In the genomic region with DNA sequence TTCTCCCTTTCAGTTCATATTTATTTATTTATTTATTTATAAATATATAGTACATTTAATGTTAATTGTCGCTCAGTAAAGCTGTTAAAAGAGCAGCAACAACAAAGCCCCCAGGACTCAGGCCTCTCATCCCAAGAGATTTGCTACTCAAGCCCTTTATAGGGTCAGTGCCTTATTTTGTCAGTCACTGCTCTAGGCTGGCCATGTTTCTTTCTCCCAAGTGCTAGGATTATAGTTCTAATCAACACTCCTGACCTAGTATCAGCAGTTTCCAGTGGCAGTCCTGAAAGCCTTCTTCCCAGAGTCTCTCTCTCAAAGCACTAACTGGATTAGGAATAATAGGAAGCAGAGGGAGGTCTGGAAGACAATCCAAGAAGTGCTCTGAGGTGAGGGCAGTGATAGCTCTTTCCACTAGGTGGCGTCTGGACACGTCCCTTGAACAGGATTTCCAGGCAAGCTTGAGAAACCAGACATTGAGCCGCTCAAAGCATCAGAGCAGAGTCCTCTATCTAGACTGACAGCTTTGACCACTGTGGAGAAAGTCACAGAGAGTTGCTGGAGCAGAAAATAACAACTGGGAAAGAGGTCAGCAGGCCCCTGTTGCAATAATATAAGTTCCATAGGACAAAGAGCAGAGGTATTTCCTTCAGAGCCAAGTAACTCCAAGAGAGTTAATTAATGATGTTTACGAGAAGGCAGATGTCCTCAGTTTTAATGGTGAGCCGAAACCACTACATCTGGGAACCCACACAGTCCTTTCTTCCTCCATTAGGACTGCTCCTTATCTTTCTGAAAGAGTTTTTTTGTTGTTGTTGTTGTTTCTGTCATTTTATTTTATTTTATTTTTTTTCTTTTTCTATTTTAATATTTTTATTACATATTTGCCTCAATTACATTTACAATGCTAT, we compare ENCODE assay signal across 8 mouse cellular contexts. TPM values are rescaled to one million over a fixed set of nuclear protein-coding genes. Genes with fewer than 3 reads are reported as not detected.
DNase-seq lines count a peak whose midpoint lies in the region; ATAC-seq lines count a peak whose summit lies in the region.

No protein-coding gene starts in this region.

- intact Hi-C loops in gastrocnemius, postnatal 36 days (cut with DNase I): loop anchor here (10.0 kb wide), 1 partner anchor 174 kb away; no protein-coding TSS in a partner anchor

- 33% methylated on average over 6 of the region's 6 CpGs for WGBS in hindbrain, embryonic 16.5 days

- no peak overlapping the region for H3K4me3 ChIP-seq in hindbrain, embryonic 16.5 days (ENCODE audit: low read length)

- H3K27me3 ChIP-seq in hindbrain, embryonic 16.5 days (replicated peaks; ENCODE audit: control insufficient read depth, insufficient read depth, low read length): no peaks in the 10 kb centered on the region

- DNase-seq in gastrocnemius, adult 18-20 months (ENCODE audit: low spot score): peak; percentile 44
- no peak for DNase-seq in gastrocnemius, postnatal 36 days
- DNase-seq in cerebellum, adult 9-11 months: peak; percentile 5
- peak; percentile 8 to 81 for DNase-seq in frontal cortex, adult 2 months (ENCODE audit: extremely low spot score in 1 of 2, low spot score in 1 of 2)
- DNase-seq in layer of hippocampus, postnatal 25 days (ENCODE audit: extremely low spot score in 1 of 2, low spot score in 1 of 2): peak; percentile 22 to 48
- DNase-seq in lung, postnatal 4 days: peak; percentile 32 to 53
- peak; percentile 64 to 70 for DNase-seq in right cerebral cortex, adult 2 months (ENCODE audit: low spot score in 2 of 2)

- H3K9me3 ChIP-seq in hindbrain, embryonic 16.5 days (ENCODE audit: control insufficient read depth, low read length): no peaks in the 10 kb centered on the region

- ATAC-seq in hindbrain, embryonic 16.5 days: peak; percentile 89

- no peak overlapping the region for H3K4me2 ChIP-seq in hindbrain, embryonic 16.5 days (ENCODE audit: low read length)

- H3K4me1 ChIP-seq in hindbrain, embryonic 16.5 days (ENCODE audit: control insufficient read depth, insufficient read depth, low read depth, low read length): no peaks in the 10 kb centered on the region

- H3K27ac ChIP-seq in hindbrain, embryonic 16.5 days (ENCODE audit: low read depth, low read length): no peak overlapping the region

- H3K36me3 ChIP-seq in hindbrain, embryonic 16.5 days (ENCODE audit: control insufficient read depth, insufficient read depth, low read length): no peaks in the 10 kb centered on the region

- H3K9ac ChIP-seq in hindbrain, embryonic 16.5 days (ENCODE audit: low read depth, low read length): no peak overlapping the region

RNA-seq across cellular contexts. Expression of gene Akr1c18, which starts 39.9 kb away (rescaled TPM):
- under 1 TPM; 0.25 to 0.33 TPM for total RNA-seq in gastrocnemius, adult 18-20 months (2021)
- total RNA-seq in gastrocnemius, postnatal 36 days (2021): under 1 TPM in 1 of 2 experiments, not detected in 1; 0.20 TPM
- polyA plus RNA-seq in frontal cortex, adult 2 months (2012; rRNA removed): 3.9 and 5.2 TPM in 2 replicates
- polyA plus RNA-seq in hindbrain, embryonic 16.5 days (2015; fragmentation: Nextera tagmentation; extraction: Ambion mirVana): not detected in 2 replicates
- total RNA-seq in layer of hippocampus, postnatal 25 days (2021): 1 to 10 TPM; 2.9 to 3.4 TPM

Comparison
In these comparisons a context has a peak if more than half of its experiments do, and no peak if none do; other contexts are left out.
1. DNase-seq: peak in gastrocnemius, adult 18-20 months (single experiment), cerebellum, adult 9-11 months (single experiment), frontal cortex, adult 2 months (2 of 2), layer of hippocampus, postnatal 25 days (2 of 2), lung, postnatal 4 days (2 of 2) and right cerebral cortex, adult 2 months (2 of 2); none in gastrocnemius, postnatal 36 days (0 of 2).